Comparison of ENCODE assay signal across 8 mouse cellular contexts in genomic region chr8:71700493-71701269, GRCm38 (mm10). TPM values are rescaled to one million over a fixed set of nuclear protein-coding genes. Genes with fewer than 3 reads are reported as not detected.
DNase-seq lines count a peak whose midpoint lies in the region; ATAC-seq and TF ChIP-seq lines count a peak whose summit lies in the region.

No protein-coding gene starts in this region.

- H3K9ac ChIP-seq in heart, embryonic 13.5 days: peak overlapping the region; percentile 44
- H3K9ac ChIP-seq in midbrain, embryonic 11.5 days (ENCODE audit: low read length): no peak overlapping the region

- TF ChIP-seq CTCF in left cerebral cortex, adult 2 months (IDR thresholded peaks at IDR 0.05): no peak

- H3K4me2 ChIP-seq in heart, embryonic 13.5 days: peak overlapping the region; percentile 69
- H3K4me2 ChIP-seq in midbrain, embryonic 11.5 days: no peak overlapping the region

- H3K4me3 ChIP-seq in left cerebral cortex, adult 2 months: peak overlapping the region; percentile 23
- peak overlapping the region; percentile 47 for H3K4me3 ChIP-seq in heart, embryonic 13.5 days
- H3K4me3 ChIP-seq in limb, embryonic 10.5 days: peak overlapping the region; percentile 32
- no peak overlapping the region for H3K4me3 ChIP-seq in midbrain, embryonic 11.5 days (ENCODE audit: low read depth, low read length)

- H3K27me3 ChIP-seq in heart, embryonic 13.5 days (replicated peaks): peaks cover 89% of the 10 kb centered on the region
- peaks cover 98% of the 10 kb centered on the region for H3K27me3 ChIP-seq in limb, embryonic 10.5 days (ENCODE audit: low read depth, poor library complexity, severe bottlenecking)
- H3K27me3 ChIP-seq in midbrain, embryonic 11.5 days (ENCODE audit: control insufficient read depth, insufficient read depth, low read length): peaks cover 35% of the 10 kb centered on the region

- DNase-seq in left cerebral cortex, adult 2 months (ENCODE audit: extremely low spot score in 1 of 2, low spot score in 2 of 2): no peak
- DNase-seq in left cerebral cortex, adult 18-20 months (ENCODE audit: low spot score in 2 of 2): no peak
- no peak for DNase-seq in limb, embryonic 10.5 days (ENCODE audit: low spot score)
- DNase-seq in midbrain, embryonic 11.5 days (ENCODE audit: low spot score, missing footprints): peak; percentile 88
- DNase-seq in adrenal gland, postnatal 10 days: no peak
- no peak for DNase-seq in gastrocnemius, adult 8-10 months (ENCODE audit: low spot score in 2 of 2)
- DNase-seq in right cerebral cortex, postnatal 36 days (ENCODE audit: low spot score in 2 of 2): no peak

- H3K9me3 ChIP-seq in heart, embryonic 13.5 days: no peaks in the 10 kb centered on the region
- no peaks in the 10 kb centered on the region for H3K9me3 ChIP-seq in limb, embryonic 10.5 days (replicated peaks)
- H3K9me3 ChIP-seq in midbrain, embryonic 11.5 days (ENCODE audit: control insufficient read depth, low read length): no peaks in the 10 kb centered on the region

- peaks cover 15% of the 10 kb centered on the region for H3K4me1 ChIP-seq in heart, embryonic 13.5 days
- peaks cover 14% of the 10 kb centered on the region for H3K4me1 ChIP-seq in limb, embryonic 10.5 days
- H3K4me1 ChIP-seq in midbrain, embryonic 11.5 days (ENCODE audit: control insufficient read depth, insufficient read depth, low read length): no peaks in the 10 kb centered on the region

- H3K27ac ChIP-seq in left cerebral cortex, adult 2 months: no peak overlapping the region
- no peak overlapping the region for H3K27ac ChIP-seq in heart, embryonic 13.5 days (replicated peaks)
- H3K27ac ChIP-seq in limb, embryonic 10.5 days: no peak overlapping the region
- no peak overlapping the region for H3K27ac ChIP-seq in midbrain, embryonic 11.5 days (ENCODE audit: low read depth, low read length)

- intact Hi-C loops in left cerebral cortex, adult 2 months (cut with DNase I): no loop called here

- no peak for ATAC-seq in heart, embryonic 13.5 days (ENCODE audit: extremely low read depth, insufficient number of reproducible peaks, low FRiP score, low TSS enrichment)
- no peak for ATAC-seq in midbrain, embryonic 11.5 days (ENCODE audit: low FRiP score)

- H3K36me3 ChIP-seq in heart, embryonic 13.5 days: no peaks in the 10 kb centered on the region
- H3K36me3 ChIP-seq in limb, embryonic 10.5 days: no peaks in the 10 kb centered on the region
- no peaks in the 10 kb centered on the region for H3K36me3 ChIP-seq in midbrain, embryonic 11.5 days (ENCODE audit: control insufficient read depth, insufficient read depth, low read length)

- 7% methylated on average over 29 of the region's 29 CpGs for WGBS in heart, embryonic 13.5 days
- WGBS in limb, embryonic 10.5 days: 4% methylated on average over 29 of the region's 29 CpGs
- 10% methylated on average over 29 of the region's 29 CpGs for WGBS in midbrain, embryonic 11.5 days

RNA-seq across cellular contexts. Expression of gene B3gnt3, which starts 0.9 kb away (rescaled TPM):
- total RNA-seq in left cerebral cortex, adult 2 months (2021): under 1 TPM; 0.68 to 0.79 TPM
- total RNA-seq in left cerebral cortex, adult 18-20 months (2021): 1 to 10 TPM in 1 of 2 experiments, under 1 TPM in 1; 0.82 to 1.1 TPM
- 2.8 and 3.3 TPM in 2 replicates for polyA plus RNA-seq in heart, embryonic 13.5 days (2015; fragmentation: Nextera tagmentation; extraction: Ambion mirVana)
- polyA plus RNA-seq in limb, embryonic 10.5 days (2016; fragmentation: Nextera tagmentation; extraction: Ambion mirVana): 0.67 and 1.2 TPM in 2 replicates
- 0.38 and 0.63 TPM in 2 replicates for polyA plus RNA-seq in midbrain, embryonic 11.5 days (2014; fragmentation: Nextera tagmentation; extraction: Ambion mirVana)
- 1 to 10 TPM; 6.4 to 6.7 TPM for total RNA-seq in adrenal gland, postnatal 10 days (2021)
- total RNA-seq in gastrocnemius, adult 8-10 months (2022): 1 to 10 TPM; 1.3 to 1.8 (median 1.5) TPM

RNA-seq across cellular contexts. Expression of gene Insl3, which starts 11.7 kb away (rescaled TPM):
- total RNA-seq in left cerebral cortex, adult 2 months (2021): 1 to 10 TPM; 1.2 to 4.7 TPM
- total RNA-seq in left cerebral cortex, adult 18-20 months (2021): under 1 TPM in 1 of 2 experiments, not detected in 1; 0.63 TPM
- polyA plus RNA-seq in heart, embryonic 13.5 days (2015; fragmentation: Nextera tagmentation; extraction: Ambion mirVana): 1.5 and 2.1 TPM in 2 replicates
- 0.53 and 0.76 TPM in 2 replicates for polyA plus RNA-seq in limb, embryonic 10.5 days (2016; fragmentation: Nextera tagmentation; extraction: Ambion mirVana)
- 0.44 and 0.48 TPM in 2 replicates for polyA plus RNA-seq in midbrain, embryonic 11.5 days (2014; fragmentation: Nextera tagmentation; extraction: Ambion mirVana)
- 10 to 100 TPM in 1 of 2 experiments, 1 to 10 TPM in 1; 7.3 to 10.8 TPM for total RNA-seq in adrenal gland, postnatal 10 days (2021)
- total RNA-seq in gastrocnemius, adult 8-10 months (2022): under 1 TPM in 1 of 4 experiments, not detected in 3; 0.54 TPM

RNA-seq across cellular contexts. Expression of gene Jak3, which starts 24.6 kb away (rescaled TPM):
- total RNA-seq in left cerebral cortex, adult 2 months (2021): 1 to 10 TPM; 5.5 to 5.8 TPM
- 1 to 10 TPM; 4.8 to 5.0 TPM for total RNA-seq in left cerebral cortex, adult 18-20 months (2021)
- polyA plus RNA-seq in heart, embryonic 13.5 days (2015; fragmentation: Nextera tagmentation; extraction: Ambion mirVana): 7.6 and 7.7 TPM in 2 replicates
- 3.7 and 4.6 TPM in 2 replicates for polyA plus RNA-seq in limb, embryonic 10.5 days (2016; fragmentation: Nextera tagmentation; extraction: Ambion mirVana)
- polyA plus RNA-seq in midbrain, embryonic 11.5 days (2014; fragmentation: Nextera tagmentation; extraction: Ambion mirVana): 1.3 and 1.7 TPM in 2 replicates
- total RNA-seq in adrenal gland, postnatal 10 days (2021): 10 to 100 TPM; 18.5 to 25.9 TPM
- 1 to 10 TPM; 1.4 to 2.0 (median 1.6) TPM for total RNA-seq in gastrocnemius, adult 8-10 months (2022)

RNA-seq across cellular contexts. Expression of gene Fcho1, which starts 24.8 kb away (rescaled TPM):
- 100 to 1,000 TPM; 184 TPM for total RNA-seq in left cerebral cortex, adult 2 months (2021)
- total RNA-seq in left cerebral cortex, adult 18-20 months (2021): 100 to 1,000 TPM; 155 to 167 TPM
- 1.7 and 2.3 TPM in 2 replicates for polyA plus RNA-seq in heart, embryonic 13.5 days (2015; fragmentation: Nextera tagmentation; extraction: Ambion mirVana)
- polyA plus RNA-seq in limb, embryonic 10.5 days (2016; fragmentation: Nextera tagmentation; extraction: Ambion mirVana): 2.2 and 4.3 TPM in 2 replicates
- polyA plus RNA-seq in midbrain, embryonic 11.5 days (2014; fragmentation: Nextera tagmentation; extraction: Ambion mirVana): 12.9 and 15.3 TPM in 2 replicates
- total RNA-seq in adrenal gland, postnatal 10 days (2021): 1 to 10 TPM; 4.8 to 8.4 TPM
- total RNA-seq in gastrocnemius, adult 8-10 months (2022): under 1 TPM in 2 of 4 experiments, not detected in 2; 0.08 to 0.65 TPM

RNA-seq across cellular contexts. Expression of gene Unc13a, which starts 29.1 kb away (rescaled TPM):
- 100 to 1,000 TPM; 313 to 351 TPM for total RNA-seq in left cerebral cortex, adult 2 months (2021)
- total RNA-seq in left cerebral cortex, adult 18-20 months (2021): 100 to 1,000 TPM; 267 to 296 TPM
- polyA plus RNA-seq in heart, embryonic 13.5 days (2015; fragmentation: Nextera tagmentation; extraction: Ambion mirVana): 0.39 and 0.40 TPM in 2 replicates
- polyA plus RNA-seq in limb, embryonic 10.5 days (2016; fragmentation: Nextera tagmentation; extraction: Ambion mirVana): 0.40 and 0.51 TPM in 2 replicates
- polyA plus RNA-seq in midbrain, embryonic 11.5 days (2014; fragmentation: Nextera tagmentation; extraction: Ambion mirVana): 5.4 and 6.5 TPM in 2 replicates
- total RNA-seq in adrenal gland, postnatal 10 days (2021): 1 to 10 TPM; 3.8 to 7.1 TPM
- under 1 TPM in 3 of 4 experiments, not detected in 1; 0.10 to 0.21 (median 0.20) TPM for total RNA-seq in gastrocnemius, adult 8-10 months (2022)
